ENCODE assay signal across 9 mouse cellular contexts in the genomic region with DNA sequence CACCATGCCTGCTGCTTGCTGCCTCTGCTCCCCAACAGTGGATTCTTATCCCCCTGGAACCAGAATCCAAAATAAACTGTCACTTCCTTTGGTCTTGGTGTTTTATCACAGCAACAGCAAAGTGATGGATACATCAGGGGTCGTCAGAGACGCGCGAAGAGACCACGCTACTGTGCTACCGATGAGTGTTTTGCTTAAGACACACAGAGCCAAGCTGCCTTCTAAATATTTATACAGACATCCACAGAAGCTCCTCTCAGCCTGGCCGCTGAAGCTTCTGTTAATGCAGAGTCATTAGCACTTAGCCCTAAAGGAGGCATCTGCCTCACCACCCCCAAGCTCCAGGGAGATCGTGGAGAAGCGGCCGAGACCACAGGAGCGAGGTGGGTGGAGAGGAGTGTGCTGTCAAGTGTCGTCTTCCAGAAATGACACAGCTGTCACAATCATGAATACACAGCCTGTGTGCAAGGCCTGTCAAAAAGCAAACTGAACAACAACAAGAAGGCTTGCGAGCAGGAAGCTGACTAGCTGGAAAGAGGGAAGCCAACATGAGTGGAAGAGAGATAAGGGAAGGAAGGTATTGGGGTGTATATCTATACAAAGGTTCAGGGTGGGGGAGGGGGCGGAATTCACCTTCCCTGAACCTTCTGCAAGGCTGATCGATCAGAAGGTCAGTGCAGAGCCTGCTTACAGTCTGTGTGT.
DNase-seq lines count a peak whose midpoint lies in the region; TF ChIP-seq lines count a peak whose summit lies in the region.
"Had no signal": no experiment of that assay in that cellular context is flagged by ENCODE, and none has a peak within 500 bp of the region (broad histone marks: within the 10 kb centered on the region; RNA-seq: fewer than 3 reads in every experiment).

No protein-coding gene starts in this region.

- H3K9ac ChIP-seq in heart, adult 2 months (ENCODE audit: low read depth, low read length), result no peak overlapping the region

- no peaks in the 10 kb centered on the region for H3K79me2 ChIP-seq in heart, adult 2 months (replicated peaks; ENCODE audit: control insufficient read depth, insufficient read depth, low read length)

- 54% methylated on average over 15 of the region's 15 CpGs for WGBS in heart, adult 2 months

- no peaks in the 10 kb centered on the region for H3K27me3 ChIP-seq in heart, adult 2 months (ENCODE audit: control insufficient read depth, insufficient read depth, low read length)

- peak; percentile 87 for DNase-seq in heart, adult 11 months
- no peak for DNase-seq in heart, adult 2 months
- peak; percentile 49 to 55 for DNase-seq in right cerebral cortex, adult 2 months (ENCODE audit: low spot score in 2 of 2)
- no peak for DNase-seq in right cerebral cortex, postnatal 4 days
- peak; percentile 22 to 63 for DNase-seq in lung, postnatal 4 days
- peak; percentile 27 for DNase-seq in telencephalon, adult 2 months (ENCODE audit: low read depth, low spot score)
- no peak for DNase-seq in urinary bladder, postnatal 36 days (ENCODE audit: low spot score in 2 of 2)
- no peak for DNase-seq in urinary bladder, adult 18-20 months (ENCODE audit: low spot score in 2 of 2)
- DNase-seq: B cell, adult 2 months had no signal

- TF ChIP-seq POLR2A in heart, adult 2 months (IDR thresholded peaks at IDR 0.05; ENCODE audit: insufficient read depth, low read depth, low read length), result no peak

- no peak overlapping the region for H3K4me3 ChIP-seq in heart, adult 2 months

- peaks cover 7% of the 10 kb centered on the region for H3K4me1 ChIP-seq in heart, adult 2 months (ENCODE audit: control insufficient read depth, insufficient read depth, low read length)

- no peak overlapping the region for H3K27ac ChIP-seq in heart, adult 2 months

- TF ChIP-seq CTCF in heart, adult 2 months (IDR thresholded peaks at IDR 0.05), result no peak

- TF ChIP-seq EP300 in heart, adult 2 months (IDR thresholded peaks at IDR 0.05; ENCODE audit: insufficient read depth, low read depth, low read length), result no peak

- no peaks in the 10 kb centered on the region for H3K36me3 ChIP-seq in heart, adult 2 months (ENCODE audit: control insufficient read depth, insufficient read depth, low read length)

- intact Hi-C loops in heart, adult 2 months (cut with DNase I), result no loop called here

Comparison
In these comparisons a context has a peak if more than half of its experiments do, and no peak if none do; other contexts are left out.
1. DNase-seq: peak in heart, adult 11 months (single experiment), right cerebral cortex, adult 2 months (2 of 2), lung, postnatal 4 days (2 of 2) and telencephalon, adult 2 months (single experiment); none in heart, adult 2 months (0 of 2), right cerebral cortex, postnatal 4 days (single experiment), urinary bladder, postnatal 36 days (0 of 2) and urinary bladder, adult 18-20 months (0 of 2).